Mouse (Mus musculus) ES-Bruce4 (cell line): ENCODE results near the gene Cdk17.

Source experiments
- CTCF ChIP-seq: IDR thresholded peaks from one replicate; pipeline ENCODE4 v1.8.1; 2011; ENCODE audit warnings: low read depth, low read length
- POLR2A ChIP-seq: IDR thresholded peaks from one replicate; pipeline ENCODE4 v1.8.1; 2011; ENCODE audit warnings: low read length; ENCODE audit not compliant: insufficient read depth

DNA sequence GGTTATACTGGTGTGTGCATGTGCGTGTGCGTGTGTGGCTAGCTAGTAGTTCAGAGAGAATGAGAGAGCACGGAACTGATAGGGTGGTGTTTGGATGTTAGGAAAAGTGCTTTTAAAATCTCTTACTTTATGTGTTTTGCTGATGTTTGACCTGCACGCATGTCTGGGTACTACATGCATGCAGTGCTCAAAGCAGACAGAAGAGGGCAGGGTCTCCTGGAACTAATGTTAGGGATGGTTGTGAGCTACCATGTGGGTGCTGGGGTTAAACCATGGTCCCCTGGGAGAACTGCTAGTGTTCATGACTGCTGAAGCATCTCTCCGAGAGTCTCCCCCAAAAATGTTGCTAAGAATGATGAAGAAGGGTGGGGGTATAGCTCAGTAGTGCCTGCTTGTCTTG is 18.0 kb downstream of the Cdk17 start:
- peak; percentile 17 for TF ChIP-seq CTCF
- no peak for TF ChIP-seq POLR2A
